Mouse (Mus musculus) MEL (cell line): Measurements from ENCODE around the gene U2af1l4. TPM values are rescaled to one million over a fixed set of nuclear protein-coding genes. Genes with fewer than 3 reads are reported as not detected.

Experiments used
- DNase-seq: peaks from one replicate; pipeline ENCODE4 v3.0.0; 2011; ENCODE audit warnings: low read depth, low spot score
- H3K27ac ChIP-seq: 2 replicates; pipeline ENCODE4 v1.5.1; 2012; ENCODE audit warnings: low read depth, mild to moderate bottlenecking, control low read depth, low read length, moderate library complexity; ENCODE audit not compliant: control insufficient read depth
- H3K27me3 ChIP-seq, 2 experiments: fragments of 150-350 bp in 1 of 2; sonication (generic) in 1 of 2; 2 replicates each; pipeline ENCODE4 v1.6.1; 2012; ENCODE audit warnings: low read length in 2 of 2, mild to moderate bottlenecking in 2 of 2, improper control_type of control experiment in 1 of 2, moderate library complexity in 1 of 2; ENCODE audit not compliant: insufficient read depth in 2 of 2, control insufficient read depth in 1 of 2
- H3K36me3 ChIP-seq, 2 experiments: 2 replicates each; pipeline ENCODE4 v1.6.1; 2012 to 2014; ENCODE audit warnings: low read length in 2 of 2, improper control_type of control experiment in 1 of 2, inconsistent platforms in 1 of 2, mild to moderate bottlenecking in 1 of 2; ENCODE audit not compliant: insufficient read depth in 2 of 2, control insufficient read depth in 1 of 2
- H3K4me1 ChIP-seq, 2 experiments: fragments of 150-350 bp in 1 of 2; sonication (generic) in 1 of 2; 2 replicates each; pipeline ENCODE4 v1.6.1; 2012; ENCODE audit warnings: low read length in 2 of 2, improper control_type of control experiment in 1 of 2, mild to moderate bottlenecking in 1 of 2; ENCODE audit not compliant: insufficient read depth in 2 of 2, control insufficient read depth in 1 of 2
- H3K4me3 ChIP-seq, 2 experiments: fragments of 150-350 bp in 1 of 2; sonication (generic) in 1 of 2; 2 replicates each; pipeline ENCODE4 v1.5.1; 2012; ENCODE audit warnings: low read depth in 2 of 2, low read length in 2 of 2, mild to moderate bottlenecking in 2 of 2, moderate library complexity in 2 of 2, control low read depth in 1 of 2, improper control_type of control experiment in 1 of 2; ENCODE audit not compliant: control insufficient read depth in 1 of 2, insufficient read depth in 1 of 2
- H3K79me2 ChIP-seq: 2 replicates; pipeline ENCODE4 v1.6.1; 2012; ENCODE audit warnings: mild to moderate bottlenecking, low read length, moderate library complexity; ENCODE audit not compliant: control insufficient read depth, poor library complexity, insufficient read depth
- H3K9ac ChIP-seq: 2 replicates; pipeline ENCODE4 v1.6.1; 2012; ENCODE audit warnings: low read depth, mild to moderate bottlenecking, control low read depth, low read length, moderate library complexity; ENCODE audit not compliant: control insufficient read depth, poor library complexity, severe bottlenecking
- H3K9me3 ChIP-seq: fragments of 150-350 bp; sonication (generic); replicated peaks from 2 replicates; pipeline ENCODE4 v1.6.1; 2012; ENCODE audit warnings: mild to moderate bottlenecking, low read length, improper control_type of control experiment, moderate library complexity; ENCODE audit not compliant: insufficient read depth
- BHLHE40 ChIP-seq: IDR thresholded peaks from 2 replicates; pipeline ENCODE4 v1.6.1; 2012; ENCODE audit warnings: low read depth, mild to moderate bottlenecking, inconsistent platforms, low read length, improper control_type of control experiment, borderline replicate concordance
- CHD1 ChIP-seq: IDR thresholded peaks from 2 replicates; pipeline ENCODE4 v1.6.1; 2012; ENCODE audit warnings: low read depth, mild to moderate bottlenecking, inconsistent platforms, low read length, improper control_type of control experiment
- CTCF ChIP-seq, 3 experiments: IDR thresholded peaks in 2 of 3; conservative IDR thresholded peaks in 1 of 3; 2 replicates each; pipeline ENCODE4 v1.5.1; 2011 to 2012; ENCODE audit warnings: low read length in 3 of 3, low read depth in 2 of 3, mild to moderate bottlenecking in 2 of 3, improper control_type of control experiment in 1 of 3, inconsistent platforms in 1 of 3, mixed read lengths in 1 of 3, moderate library complexity in 1 of 3; ENCODE audit not compliant: control insufficient read depth in 1 of 3, insufficient read depth in 1 of 3, poor library complexity in 1 of 3, severe bottlenecking in 1 of 3
- GATA1 ChIP-seq: IDR thresholded peaks from 2 replicates; pipeline ENCODE4 v1.6.1; 2011; ENCODE audit warnings: low read depth, low read length, improper control_type of control experiment
- KAT2A ChIP-seq: conservative IDR thresholded peaks from 2 replicates; pipeline ENCODE4 v1.6.1; 2012; ENCODE audit warnings: low read depth, low read length, improper control_type of control experiment, inconsistent platforms
- MXI1 ChIP-seq: IDR thresholded peaks from 2 replicates; pipeline ENCODE4 v1.6.1; 2011; ENCODE audit warnings: mild to moderate bottlenecking, low read depth, low read length, improper control_type of control experiment
- POLR2A ChIP-seq, 2 experiments: IDR thresholded peaks; 2 replicates each; pipeline ENCODE4 v1.6.1; 2011 to 2012; ENCODE audit warnings: low read length in 2 of 2, mild to moderate bottlenecking in 2 of 2, control low read depth in 1 of 2, improper control_type of control experiment in 1 of 2, low read depth in 1 of 2, moderate library complexity in 1 of 2; ENCODE audit not compliant: control insufficient read depth in 1 of 2, insufficient read depth in 1 of 2, poor library complexity in 1 of 2
- RAD21 ChIP-seq: IDR thresholded peaks from 2 replicates; pipeline ENCODE4 v1.6.1; 2011; ENCODE audit warnings: mild to moderate bottlenecking, low read depth, low read length, improper control_type of control experiment
- RCOR1 ChIP-seq: IDR thresholded peaks from 2 replicates; pipeline ENCODE4 v1.6.1; 2012; ENCODE audit warnings: low read depth, mild to moderate bottlenecking, inconsistent platforms, low read length, improper control_type of control experiment
- SIN3A ChIP-seq: IDR thresholded peaks from 2 replicates; pipeline ENCODE4 v1.6.1; 2012; ENCODE audit warnings: low read length, improper control_type of control experiment, inconsistent platforms
- SMC3 ChIP-seq: IDR thresholded peaks from 2 replicates; pipeline ENCODE4 v1.6.1; 2011; ENCODE audit warnings: low read depth, low read length, improper control_type of control experiment
- TBP ChIP-seq: IDR thresholded peaks from 2 replicates; pipeline ENCODE4 v1.8.0; 2011; ENCODE audit warnings: low read depth, low read length, improper control_type of control experiment
- ZC3H11A ChIP-seq: IDR thresholded peaks from 2 replicates; pipeline ENCODE4 v1.6.1; 2012; ENCODE audit warnings: low read depth, mild to moderate bottlenecking, inconsistent platforms, low read length, improper control_type of control experiment
- ZNF384 ChIP-seq: IDR thresholded peaks from 2 replicates; pipeline ENCODE4 v1.6.1; 2012; ENCODE audit warnings: low read depth, mild to moderate bottlenecking, inconsistent platforms, low read length, improper control_type of control experiment
- polyA plus RNA-seq, 2 experiments: library from polyadenylated mRNA; stranded (reverse) in 1 of 2; unstranded in 1 of 2; fragments of >175 nt in 1 of 2; fragments of >200 nt in 1 of 2; gene quantifications; 2 replicates each; pipeline versions ENCODE4 v1.2.1 to v1.2.4; 2012; ENCODE audit warnings: low replicate concordance in 2 of 2, low read depth in 1 of 2; ENCODE audit not compliant: insufficient read length in 2 of 2, insufficient read depth in 1 of 2, missing spikeins in 1 of 2
- total RNA-seq: library from RNA; depleted of rRNA; stranded (reverse); fragments of 300-350 nt; gene quantifications from 2 replicates; pipeline ENCODE4 v1.2.3, GENCODE M21; 2012

The U2af1l4 gene
- total and polyA plus RNA-seq, 3 experiments = 72.5 to 74.2 TPM; not detected in 1

DNA sequence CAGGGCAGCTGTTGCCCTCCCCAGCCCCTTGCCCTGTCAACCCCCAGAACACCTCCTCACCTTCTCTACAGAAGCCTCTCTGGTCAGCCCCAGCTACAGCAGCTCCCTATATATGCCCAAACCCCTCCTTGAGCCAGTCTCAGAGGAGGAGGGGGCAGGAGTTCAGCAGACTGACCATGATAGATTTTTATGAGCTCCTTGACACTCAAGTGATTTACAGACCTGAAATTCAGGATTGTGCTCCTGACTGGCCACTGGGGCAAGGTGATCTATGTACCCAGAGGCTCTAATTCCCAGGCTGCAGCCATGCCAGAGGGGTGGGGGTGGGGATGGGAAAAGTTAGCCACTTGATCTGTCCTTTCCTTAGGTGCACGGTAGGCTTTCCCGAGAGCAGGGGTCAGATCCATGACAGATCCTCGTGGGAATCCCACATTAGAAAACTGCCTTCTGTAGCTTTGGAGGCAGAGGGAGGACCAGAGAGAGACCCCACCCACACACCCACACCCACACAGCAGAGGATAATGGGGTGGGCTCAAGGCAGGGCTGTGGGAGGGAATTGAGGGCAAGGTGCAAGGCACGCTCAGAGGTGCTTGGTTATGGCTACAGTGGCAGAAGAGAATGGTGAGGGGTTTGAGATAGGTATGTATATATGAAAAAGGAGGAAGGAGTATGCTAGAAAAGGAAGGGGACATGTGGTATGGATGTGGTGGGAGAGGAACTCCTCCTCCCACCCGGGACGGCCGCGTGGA lies 49.7 kb downstream of the U2af1l4 start, which contains the start of gene Upk1a:
TSS of gene Upk1a (minus strand) at position 194 of the 749 bp plus-strand sequence.
- H3K36me3 ChIP-seq = peaks cover 4 to 6% of the 10 kb centered on the region in 2 experiments
- TF ChIP-seq SMC3 (no peak), RCOR1 (no peak), MXI1 (no peak), TBP (no peak), GATA1 (no peak), ZNF384 (no peak), SIN3A (no peak), CHD1 (no peak), BHLHE40 (no peak), POLR2A (IDR thresholded peaks at IDR 0.05; ENCODE audit: control insufficient read depth in 1 of 2, insufficient read depth in 1 of 2, low read depth in 1 of 2, low read length in 2 of 2, poor library complexity in 1 of 2) (no peak), KAT2A (no peak)
- H3K4me3 ChIP-seq = no peak within 1 kb of the TSS
- DNase-seq = no peak
- peaks cover 0 to 3% of the 10 kb centered on the region in 2 experiments; a peak in 2 of 4 replicates for H3K4me1 ChIP-seq
- H3K9me3 ChIP-seq = no peaks in the 10 kb centered on the region
- no peaks in the 10 kb centered on the region for H3K27me3 ChIP-seq
- no peak within 1 kb of the TSS for H3K27ac ChIP-seq
- H3K79me2 ChIP-seq = no peaks in the 10 kb centered on the region
- no peak within 1 kb of the TSS for H3K9ac ChIP-seq

- peaks cover 0 to 3% of the 10 kb centered on the region in 2 experiments; a peak in 2 of 4 replicates for H3K4me1 ChIP-seq
- peaks cover 4 to 6% of the 10 kb centered on the region in 2 experiments for H3K36me3 ChIP-seq
- H3K9ac ChIP-seq = no peak overlapping the region
- no peaks in the 10 kb centered on the region for H3K27me3 ChIP-seq
- no peak overlapping the region for H3K27ac ChIP-seq
- peak; percentile 72 for DNase-seq
- H3K9me3 ChIP-seq = no peaks in the 10 kb centered on the region
- TF ChIP-seq SMC3 (peak; percentile 80), TBP (no peak), CTCF (IDR thresholded peaks at IDR 0.05 in 2 of 3, conservative IDR thresholded peaks at IDR 0.05 in 1 of 3; ENCODE audit: control insufficient read depth in 1 of 3, insufficient read depth in 1 of 3, low read depth in 2 of 3, low read length in 3 of 3, poor library complexity in 1 of 3, severe bottlenecking in 1 of 3) (peak; percentile 61 to 95 (median 79)), RAD21 (peak; percentile 58), ZC3H11A (peak; percentile 35; the same call in 1 of the 2 replicates)
- H3K4me3 ChIP-seq = no peak overlapping the region
- H3K79me2 ChIP-seq = no peaks in the 10 kb centered on the region
These were observed 50.5 kb downstream of the U2af1l4 start for GRCm38 (mm10) chr7:30613529-30614112.
